Mouse (Mus musculus) frontal cortex, postnatal 14 days (tissue): ENCODE measurements around the gene Srgap2.
"Not testable (repeated sequence)": the region's sequence is repeated elsewhere in the genome, so short reads cannot be mapped to it uniquely, and the experiment has no call there.

Source experiments
- DNase-seq, 2 experiments: peaks; one replicate each; pipeline ENCODE4 v3.0.0; 2022; ENCODE audit warnings: low spot score in 2 of 2

Srgap2 gene

DNA sequence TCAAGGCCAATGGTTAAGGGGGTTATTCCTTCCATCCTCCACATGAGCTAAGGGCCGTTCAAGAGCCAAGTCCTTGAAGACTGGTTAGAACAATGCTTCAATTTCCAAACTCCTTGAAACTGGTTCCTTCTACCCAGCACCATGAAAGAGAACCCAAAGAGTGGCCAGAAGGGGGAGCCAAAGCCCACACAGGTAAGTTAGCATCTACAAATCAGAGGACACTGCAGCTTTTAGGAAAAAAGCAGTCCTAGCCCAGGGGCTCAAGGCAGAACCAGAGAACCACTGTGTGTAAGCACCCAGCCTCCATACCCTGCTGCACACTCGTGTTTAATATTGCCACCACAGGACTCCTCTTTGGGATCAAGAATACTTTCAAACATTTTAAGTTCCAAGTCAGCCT, 236.5 kb downstream of the Srgap2 start:
- peak in 1 of 2 experiments; percentile 55 for DNase-seq

DNA sequence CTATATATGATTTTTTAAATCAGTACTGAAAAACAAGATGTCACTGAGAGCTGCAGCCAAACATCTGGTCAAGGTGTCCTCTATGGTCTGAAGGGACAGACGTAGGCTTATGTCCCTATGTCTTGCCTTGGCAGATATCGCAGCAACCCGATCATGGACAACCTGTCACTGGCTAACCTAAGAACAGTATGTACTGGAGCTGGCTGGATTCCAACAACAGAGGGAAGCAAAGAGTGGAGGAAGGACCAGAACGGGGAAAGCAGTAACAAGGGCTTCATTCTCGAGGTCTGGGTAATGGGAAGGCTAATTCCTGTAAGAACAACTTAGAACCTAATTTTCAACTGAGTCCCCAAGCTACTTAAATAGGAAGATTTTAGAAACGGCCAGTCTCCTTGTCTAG, 238.2 kb downstream of the Srgap2 start:
- DNase-seq = no peak

DNA sequence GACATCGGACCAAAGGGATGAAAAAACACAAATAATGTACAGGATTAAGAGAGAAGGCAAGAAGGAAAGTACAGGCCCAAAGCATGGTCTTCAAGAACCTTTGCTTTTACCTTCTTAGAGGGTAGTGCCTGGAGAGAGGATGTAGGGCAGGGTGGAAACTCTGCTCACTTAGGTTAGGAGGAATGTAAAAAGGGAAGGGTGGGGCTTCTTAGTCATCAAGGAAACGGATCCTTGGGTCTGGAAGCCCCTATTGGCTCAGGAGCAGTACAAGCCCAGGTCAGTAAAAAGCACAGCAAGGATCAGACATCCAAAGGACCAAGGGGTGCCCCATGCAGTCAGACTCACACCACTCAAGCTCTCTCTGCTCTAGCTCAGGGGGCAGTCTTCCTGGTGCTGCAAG, 239.9 kb downstream of the Srgap2 start:
- DNase-seq = no peak

DNA sequence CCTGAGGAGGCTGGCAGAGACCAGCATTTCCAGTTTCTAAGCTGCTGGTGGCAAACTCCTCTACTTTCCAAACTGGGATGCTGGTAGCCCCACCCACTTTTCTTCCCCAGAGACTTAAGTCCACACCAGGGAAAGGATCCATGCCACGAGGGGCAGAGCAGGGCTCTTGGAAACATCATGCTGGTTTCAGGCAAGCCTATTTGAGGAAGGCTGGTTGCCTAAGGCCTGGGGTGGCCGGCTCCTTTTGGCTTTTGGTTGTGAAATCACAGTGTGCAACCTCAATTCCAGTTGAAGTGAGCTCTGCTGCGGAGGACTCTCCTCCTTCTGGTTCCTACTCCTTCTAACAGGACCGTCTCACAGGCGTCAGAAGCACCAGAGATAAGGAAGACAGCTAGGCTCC, 240.3 kb downstream of the Srgap2 start:
- no peak for DNase-seq

DNA sequence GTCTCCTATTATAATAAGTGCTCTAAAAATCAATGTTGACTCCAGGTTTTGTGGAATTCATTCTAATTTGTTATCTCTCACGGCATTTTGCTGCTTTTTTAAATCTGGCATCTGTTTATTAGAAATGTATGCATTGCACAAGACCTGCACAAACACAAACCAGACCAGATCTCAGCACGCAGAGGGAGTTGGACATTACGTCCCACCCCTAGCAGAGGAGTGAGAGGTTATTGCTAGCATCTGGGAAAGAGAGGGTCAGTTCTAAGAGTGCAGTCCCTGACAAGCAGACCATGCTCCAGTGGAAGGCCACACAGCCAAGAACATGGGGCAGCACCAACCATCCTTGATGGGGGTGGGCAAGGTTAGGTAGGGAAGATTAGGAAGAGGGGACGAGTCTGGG, 242.5 kb downstream of the Srgap2 start:
- no peak for DNase-seq

DNA sequence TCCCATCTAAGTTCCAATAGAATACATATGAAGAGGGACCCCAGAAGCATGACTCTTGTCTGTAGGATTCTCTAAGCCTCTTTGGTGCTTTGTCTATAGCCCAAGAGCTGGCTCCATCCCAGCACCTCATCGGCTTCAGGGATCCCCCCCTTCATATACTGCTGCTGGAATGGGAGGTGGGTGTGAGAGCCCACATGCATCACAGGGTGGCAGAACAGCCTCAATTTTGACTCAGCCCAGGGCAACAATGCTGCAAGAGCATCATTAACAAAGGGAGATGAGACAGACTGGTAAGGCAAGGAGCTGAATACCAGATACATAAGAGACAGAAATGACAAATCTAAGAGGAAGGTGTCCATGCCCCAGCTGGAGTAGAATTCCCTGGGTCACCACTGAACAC, 243.0 kb downstream of the Srgap2 start:
- DNase-seq = no peak

DNA sequence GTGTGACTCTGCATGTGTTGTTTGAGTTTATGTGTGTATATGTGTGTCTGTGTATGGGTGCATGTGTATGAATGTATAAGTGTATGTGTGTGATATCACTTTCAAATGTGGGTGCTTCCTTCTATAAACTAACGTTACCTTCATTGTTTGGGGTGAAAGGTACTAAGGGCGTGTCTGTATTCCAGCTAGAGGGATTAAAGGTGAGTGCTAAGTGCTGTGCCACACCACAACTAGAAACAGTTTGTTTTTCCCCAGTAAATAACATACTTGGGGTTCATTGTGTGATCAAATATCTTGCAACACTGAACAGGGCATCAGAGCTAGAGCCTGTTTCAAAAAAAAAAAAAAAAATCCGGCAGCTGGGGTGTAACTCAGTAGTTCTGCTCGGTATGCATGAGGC, 245.4 kb downstream of the Srgap2 start:
- DNase-seq = no peak

DNA sequence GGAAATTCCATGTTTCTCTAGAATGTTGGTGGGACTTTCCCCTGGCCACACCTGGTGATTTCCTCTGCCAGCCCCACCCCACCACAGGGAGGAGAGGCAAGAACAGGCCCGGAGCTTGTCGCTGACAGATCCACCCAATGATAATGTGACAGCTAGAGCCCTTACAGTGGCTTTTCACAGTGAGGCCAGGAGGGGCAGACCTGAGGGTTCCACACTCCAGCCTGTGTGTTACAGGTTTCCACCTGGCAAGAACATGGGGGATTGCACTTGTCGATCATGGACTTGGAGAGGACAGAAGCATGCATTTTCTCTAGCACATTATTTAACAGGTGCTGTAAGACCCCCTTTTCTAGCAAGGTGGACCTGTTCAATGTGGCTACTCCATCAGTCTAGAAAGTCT, 246.9 kb downstream of the Srgap2 start:
- no peak for DNase-seq

DNA sequence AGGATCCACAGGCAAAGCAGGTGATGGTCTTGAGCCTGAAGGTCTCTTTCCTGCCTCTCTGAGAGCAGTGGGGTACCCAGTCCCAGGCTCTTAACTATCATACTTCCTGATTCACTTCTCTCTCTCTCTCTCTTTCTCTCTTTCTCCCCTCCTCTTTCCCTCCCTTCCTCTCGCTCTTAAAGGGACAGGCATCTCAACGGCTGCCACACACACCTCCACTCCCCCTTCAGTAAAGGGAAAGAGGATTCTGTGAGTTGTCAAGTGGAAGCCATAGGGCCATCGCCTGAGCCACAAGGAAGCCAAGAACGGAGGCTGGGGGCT, 247.7 kb downstream of the Srgap2 start, which contains the start of gene Ikbke:
Ikbke (minus strand) TSS at position 151 of the 321 bp plus-strand sequence.
- no peak for DNase-seq

GRCm38 (mm10) chr1:131278606-131279455, 248.3 kb downstream of the Srgap2 start:
- DNase-seq = no peak

- DNase-seq = no peak
Measured at GRCm38 (mm10) chr1:131276831-131277230, 250.3 kb downstream of the Srgap2 start.

GRCm38 (mm10) chr1:131275577-131275976, 251.6 kb downstream of the Srgap2 start:
- DNase-seq = no peak

DNA sequence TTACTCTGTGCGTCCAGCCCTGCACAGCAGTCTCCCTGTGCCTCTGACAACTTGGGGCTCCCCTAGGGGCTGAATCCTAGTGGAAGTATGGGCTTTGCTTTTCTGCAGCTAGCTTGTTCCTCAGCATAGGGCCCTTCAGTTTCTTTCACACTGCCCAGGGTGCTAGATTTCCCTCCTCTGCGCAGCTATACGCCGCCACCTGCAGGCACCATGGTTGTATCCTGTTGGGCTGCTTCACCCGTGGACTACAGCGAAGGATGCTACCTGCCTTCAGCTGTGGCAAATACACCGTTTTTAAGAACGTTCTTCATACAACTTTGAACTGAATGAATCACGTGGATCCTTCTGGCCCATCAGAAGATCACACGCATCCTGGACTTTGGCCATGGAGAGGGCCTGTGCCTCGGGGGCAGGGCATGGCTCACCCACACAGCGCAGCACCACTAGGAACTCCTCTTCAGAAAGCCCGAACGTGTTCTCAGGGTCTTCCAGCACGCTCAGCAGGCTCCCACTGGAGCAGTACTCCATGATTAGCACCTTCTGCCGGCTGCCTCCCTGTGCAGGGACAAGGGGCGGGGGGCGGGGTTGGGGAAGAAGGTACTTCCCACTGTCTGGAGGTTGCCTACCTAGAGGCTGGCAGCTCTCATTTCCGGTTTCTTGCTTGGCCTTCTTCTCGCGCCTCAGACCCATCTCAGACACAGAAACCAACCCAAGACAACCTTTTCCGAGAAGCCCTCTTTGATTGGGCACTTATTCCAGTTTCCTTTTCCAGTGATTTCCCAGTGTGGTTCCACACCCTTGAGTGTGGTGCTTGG, 252.2 kb downstream of the Srgap2 start:
- no peak for DNase-seq

DNA sequence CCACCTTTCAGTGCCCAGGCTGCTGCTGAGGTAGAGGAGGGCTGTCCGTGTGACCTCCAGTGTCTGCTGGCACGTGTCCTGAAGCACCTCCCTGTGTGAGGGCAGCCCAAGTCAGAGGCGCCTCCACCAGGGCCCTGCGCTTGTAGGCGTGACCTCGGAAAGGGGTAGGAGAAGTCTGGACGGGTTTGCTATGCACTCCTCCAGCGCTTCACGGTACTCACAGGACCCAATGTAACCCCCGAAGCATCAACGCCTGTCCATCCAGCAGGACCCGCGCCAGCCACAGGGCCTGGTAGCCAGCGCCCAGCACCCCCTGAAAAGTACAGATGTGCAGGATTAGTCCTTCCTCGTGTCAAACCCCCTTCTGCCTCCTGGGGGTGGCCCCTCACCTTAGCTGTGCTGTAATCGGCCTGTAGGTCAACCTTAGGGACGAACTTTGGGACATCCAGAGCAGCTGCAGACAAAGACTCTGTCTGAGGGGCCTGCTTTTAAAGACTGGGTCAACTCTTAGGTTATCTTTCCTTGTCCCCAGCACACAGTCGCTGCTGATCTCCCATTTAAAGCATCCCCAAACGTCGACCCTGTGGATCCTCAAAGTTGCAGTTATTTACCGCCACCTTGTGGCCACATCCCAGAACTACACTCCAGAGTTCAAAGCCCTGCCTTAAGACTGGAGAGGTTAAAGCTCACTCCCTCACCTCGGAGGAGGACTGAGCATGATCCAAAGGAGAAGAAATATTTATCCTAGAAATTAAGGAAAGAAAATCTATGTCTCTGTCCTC, 257.2 kb downstream of the Srgap2 start:
- DNase-seq = peak in 1 of 2 experiments; percentile 81

GRCm38 (mm10) chr1:131268776-131269175, 258.4 kb downstream of the Srgap2 start:
- no peak for DNase-seq

DNA sequence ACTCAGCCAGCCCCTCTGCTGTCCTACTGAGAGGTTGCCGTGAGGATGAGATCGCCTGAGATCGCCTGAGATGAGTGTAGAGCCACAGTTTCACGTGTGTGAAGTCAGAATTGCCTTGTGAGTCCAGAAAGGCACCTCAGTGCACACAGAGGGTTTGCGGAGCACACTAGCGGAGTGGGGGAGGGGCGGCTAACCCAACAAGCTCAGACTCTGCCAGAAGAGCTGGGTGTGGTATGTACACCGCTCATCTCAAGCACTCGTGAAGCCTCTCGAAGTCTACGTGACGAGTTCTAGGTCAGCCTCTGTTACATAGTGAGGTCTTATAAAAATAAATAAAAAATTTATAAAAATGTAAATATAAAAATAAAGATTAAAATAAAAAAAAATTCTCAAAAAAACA, 263.2 kb downstream of the Srgap2 start:
- no peak for DNase-seq

DNA sequence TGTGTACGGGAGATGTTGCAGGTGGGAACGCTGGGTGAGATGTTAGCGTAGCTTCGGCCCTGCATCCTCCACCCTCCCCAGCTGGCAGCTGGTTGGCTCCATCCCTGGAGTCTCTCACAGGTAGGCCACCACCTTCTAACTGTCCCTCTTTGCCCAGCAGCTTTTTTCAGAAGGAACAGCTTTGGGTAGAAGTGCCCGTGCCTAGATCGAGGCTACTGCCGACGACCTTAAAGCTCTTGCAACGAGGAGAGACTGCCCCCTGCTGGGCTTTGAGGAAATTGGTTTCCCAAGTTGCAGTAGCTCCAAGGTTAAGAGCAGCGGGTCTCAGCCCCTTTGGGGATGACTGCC, 266.9 kb downstream of the Srgap2 start:
- peak in 1 of 2 experiments; percentile 66 for DNase-seq

- DNase-seq = no peak
Measured at GRCm38 (mm10) chr1:131259632-131260308, 267.4 kb downstream of the Srgap2 start.

DNA sequence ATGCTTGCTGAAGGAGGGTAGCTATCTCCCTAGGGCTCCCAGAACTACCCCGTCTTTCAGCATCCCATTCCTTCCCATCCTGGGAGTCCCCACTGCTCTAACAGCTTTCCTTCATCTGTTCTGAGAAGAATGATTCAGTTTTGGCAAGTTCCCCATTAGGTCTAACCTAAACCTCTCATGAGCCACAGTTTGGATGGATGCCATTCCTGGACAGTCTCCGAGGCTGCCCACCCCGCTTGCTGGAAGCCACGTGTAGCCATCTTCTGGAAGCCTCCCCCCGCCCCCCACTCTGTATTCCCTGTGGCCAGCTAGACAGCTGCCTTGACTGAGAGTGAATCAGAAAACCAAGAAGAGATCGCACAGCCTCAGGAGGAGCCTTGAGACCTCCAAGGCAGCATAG, 269.9 kb downstream of the Srgap2 start:
- no peak for DNase-seq

DNA sequence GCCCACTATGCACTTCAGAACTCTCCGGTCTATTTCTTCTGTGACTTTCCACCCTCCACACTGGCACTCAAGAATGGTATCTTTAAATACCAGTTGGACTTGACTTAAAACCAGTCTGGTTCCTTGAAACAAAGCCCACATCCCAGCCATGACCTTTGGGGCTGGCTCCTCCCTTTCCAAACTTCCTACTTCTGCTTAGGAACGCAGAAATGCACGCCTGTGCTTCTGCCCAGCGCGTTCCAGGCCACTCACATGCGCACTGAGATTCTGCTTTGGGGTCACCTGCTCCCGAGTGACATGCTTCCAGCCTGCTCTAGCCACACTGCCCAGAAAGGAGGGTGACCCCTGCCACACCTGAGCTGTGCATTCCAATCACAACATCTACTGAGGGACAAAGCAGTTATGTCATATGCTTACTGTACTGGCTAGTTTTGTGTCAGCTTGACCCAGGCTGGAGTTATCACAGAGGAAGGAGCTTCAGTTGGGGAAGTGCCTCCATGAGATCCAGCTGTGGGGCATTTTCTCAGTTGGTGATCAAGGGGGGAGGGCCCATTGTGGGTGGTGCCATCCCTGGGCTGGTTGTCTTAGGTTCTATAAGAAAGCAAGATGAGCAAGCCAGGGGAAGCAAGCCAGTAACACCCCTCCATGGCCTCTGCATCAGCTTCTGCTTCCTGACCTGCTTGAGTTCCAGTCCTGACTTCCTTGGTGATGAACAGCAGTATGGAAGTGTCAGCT, 274.5 kb downstream of the Srgap2 start:
- not testable (repeated sequence) for DNase-seq
